Mouse (Mus musculus): ENCODE measurements around the gene Sdad1. TPM values are rescaled to one million over a fixed set of nuclear protein-coding genes. Genes with fewer than 3 reads are reported as not detected.

Gene Sdad1
- total and polyA plus RNA-seq, 3 experiments, result 43.6 to 72.9 (median 63.7) TPM

GRCm38 (mm10) chr5:92244900-92245299 is 65.4 kb downstream of the Sdad1 start:
- Histone ChIP-seq H3K4me1 (ENCODE audit: control insufficient read depth in 1 of 2, insufficient read depth in 2 of 2) (peaks cover 3 to 9% of the 10 kb centered on the region in 2 experiments; a peak in 3 of 4 replicates), H3K36me3 (replicated peaks in 1 of 2; ENCODE audit: control insufficient read depth in 1 of 2, insufficient read depth in 1 of 2, low read length in 1 of 2) (peaks cover 0 to 3% of the 10 kb centered on the region in 2 experiments), H3K4me3 (replicated peaks in 1 of 3; ENCODE audit: low read depth in 2 of 3, low read length in 2 of 3, poor library complexity in 1 of 3) (no peak overlapping the region), H3K79me2 (replicated peaks; ENCODE audit: control insufficient read depth, extremely low read depth, insufficient read depth, poor library complexity, severe bottlenecking) (no peaks in the 10 kb centered on the region), H3K4me2 (ENCODE audit: insufficient read depth, low read depth, poor library complexity, severe bottlenecking) (no peak overlapping the region), H3K27ac (ENCODE audit: insufficient read depth, low read depth) (no peak overlapping the region), H3K9me3 (replicated peaks; ENCODE audit: low read length) (no peaks in the 10 kb centered on the region), H3K9ac (ENCODE audit: insufficient read depth, low read depth) (no peak overlapping the region), H3K27me3 (replicated peaks) (no peaks in the 10 kb centered on the region)
- DNase-seq (ENCODE audit: extremely low read depth), result no peak
- no peak for TF ChIP-seq MAZ (IDR thresholded peaks at IDR 0.05; ENCODE audit: low read depth, low read length)
- TF ChIP-seq POLR2A (IDR thresholded peaks at IDR 0.05; ENCODE audit: low read depth, low read length), result no peak
- TF ChIP-seq GABPA (IDR thresholded peaks at IDR 0.05; ENCODE audit: insufficient replicate concordance, low read depth, low read length), result no peak
- TF ChIP-seq PAX5 (IDR thresholded peaks at IDR 0.05; ENCODE audit: low read length), result no peak
- TF ChIP-seq TBP (conservative IDR thresholded peaks at IDR 0.05; ENCODE audit: low read depth, low read length), result no peak
- no peak for TF ChIP-seq CTCF (conservative IDR thresholded peaks at IDR 0.05 in 1 of 2, IDR thresholded peaks at IDR 0.05 in 1 of 2; ENCODE audit: low read depth in 2 of 2, low read length in 2 of 2)
- no peak for TF ChIP-seq EP300 (IDR thresholded peaks at IDR 0.05; ENCODE audit: low read length)
- TF ChIP-seq JUND (conservative IDR thresholded peaks at IDR 0.05; ENCODE audit: low read depth, low read length), result no peak
- no peak for TF ChIP-seq USF2 (conservative IDR thresholded peaks at IDR 0.05; ENCODE audit: low read depth, low read length)
- no peak for TF ChIP-seq HCFC1 (IDR thresholded peaks at IDR 0.05; ENCODE audit: low read depth, low read length)
- no peak for TF ChIP-seq ETS1 (conservative IDR thresholded peaks at IDR 0.05; ENCODE audit: low read depth, low read length)
- no peak for TF ChIP-seq SMC3 (IDR thresholded peaks at IDR 0.05; ENCODE audit: low read depth, low read length)
- no peak for TF ChIP-seq ZC3H11A (IDR thresholded peaks at IDR 0.05; ENCODE audit: low read depth, low read length)
- TF ChIP-seq SIN3A (IDR thresholded peaks at IDR 0.05; ENCODE audit: low read length), result no peak
- no peak for TF ChIP-seq POLR2AphosphoS2 (IDR thresholded peaks at IDR 0.05; ENCODE audit: low read depth, low read length)
- in situ Hi-C loops (cut with MboI; ENCODE audit: low pct_ligation_motif_present, low pct_unique_long_range_greater_than_20kb, low sequenced_read_pairs), result no loop called here
- dilution Hi-C loops (cut with MboI; ENCODE audit: extremely low pct_ligation_motif_present, extremely low pct_unique_long_range_greater_than_20kb, low sequenced_read_pairs), result no loop called here

- Histone ChIP-seq H3K9me3 (replicated peaks; ENCODE audit: low read length) (no peaks in the 10 kb centered on the region), H3K4me3 (replicated peaks in 1 of 3; ENCODE audit: low read depth in 2 of 3, low read length in 2 of 3, poor library complexity in 1 of 3) (no peak overlapping the region), H3K27ac (ENCODE audit: insufficient read depth, low read depth) (no peak overlapping the region), H3K79me2 (replicated peaks; ENCODE audit: control insufficient read depth, extremely low read depth, insufficient read depth, poor library complexity, severe bottlenecking) (no peaks in the 10 kb centered on the region), H3K36me3 (replicated peaks in 1 of 2; ENCODE audit: control insufficient read depth in 1 of 2, insufficient read depth in 1 of 2, low read length in 1 of 2) (peaks cover 0 to 3% of the 10 kb centered on the region in 2 experiments), H3K9ac (ENCODE audit: insufficient read depth, low read depth) (no peak overlapping the region), H3K4me1 (ENCODE audit: control insufficient read depth in 1 of 2, insufficient read depth in 2 of 2) (peaks cover 6 to 21% of the 10 kb centered on the region in 2 experiments), H3K4me2 (ENCODE audit: insufficient read depth, low read depth, poor library complexity, severe bottlenecking) (no peak overlapping the region), H3K27me3 (replicated peaks) (no peaks in the 10 kb centered on the region)
- dilution Hi-C loops (cut with MboI; ENCODE audit: extremely low pct_ligation_motif_present, extremely low pct_unique_long_range_greater_than_20kb, low sequenced_read_pairs), result no loop called here
- in situ Hi-C loops (cut with MboI; ENCODE audit: low pct_ligation_motif_present, low pct_unique_long_range_greater_than_20kb, low sequenced_read_pairs), result no loop called here
- no peak for DNase-seq (ENCODE audit: extremely low read depth)
- TF ChIP-seq EP300 (IDR thresholded peaks at IDR 0.05; ENCODE audit: low read length) (no peak), CTCF (conservative IDR thresholded peaks at IDR 0.05 in 1 of 2, IDR thresholded peaks at IDR 0.05 in 1 of 2; ENCODE audit: low read depth in 2 of 2, low read length in 2 of 2) (no peak), BHLHE40 (IDR thresholded peaks at IDR 0.05; ENCODE audit: low read depth, low read length) (no peak), UBTF (IDR thresholded peaks at IDR 0.05; ENCODE audit: low read depth, low read length) (no peak), NRF1 (IDR thresholded peaks at IDR 0.05; ENCODE audit: low read depth, low read length) (no peak), CHD1 (IDR thresholded peaks at IDR 0.05; ENCODE audit: low read depth, low read length) (no peak), PAX5 (IDR thresholded peaks at IDR 0.05; ENCODE audit: low read length) (no peak), HCFC1 (IDR thresholded peaks at IDR 0.05; ENCODE audit: low read depth, low read length) (no peak), ZKSCAN1 (IDR thresholded peaks at IDR 0.05; ENCODE audit: borderline replicate concordance, low read depth, low read length) (no peak), POLR2AphosphoS2 (IDR thresholded peaks at IDR 0.05; ENCODE audit: low read depth, low read length) (no peak), JUN (IDR thresholded peaks at IDR 0.05; ENCODE audit: insufficient read depth, low read depth, low read length) (no peak), USF1 (IDR thresholded peaks at IDR 0.05; ENCODE audit: low read depth, low read length) (no peak), USF2 (conservative IDR thresholded peaks at IDR 0.05; ENCODE audit: low read depth, low read length) (no peak), MAZ (IDR thresholded peaks at IDR 0.05; ENCODE audit: low read depth, low read length) (no peak), ETS1 (conservative IDR thresholded peaks at IDR 0.05; ENCODE audit: low read depth, low read length) (no peak)
Observed at GRCm38 (mm10) chr5:92240769-92241168, 69.5 kb downstream of the Sdad1 start.

Data from CH12.LX (cell line).